Mouse (Mus musculus): ENCODE results near the gene Nans.

DNA sequence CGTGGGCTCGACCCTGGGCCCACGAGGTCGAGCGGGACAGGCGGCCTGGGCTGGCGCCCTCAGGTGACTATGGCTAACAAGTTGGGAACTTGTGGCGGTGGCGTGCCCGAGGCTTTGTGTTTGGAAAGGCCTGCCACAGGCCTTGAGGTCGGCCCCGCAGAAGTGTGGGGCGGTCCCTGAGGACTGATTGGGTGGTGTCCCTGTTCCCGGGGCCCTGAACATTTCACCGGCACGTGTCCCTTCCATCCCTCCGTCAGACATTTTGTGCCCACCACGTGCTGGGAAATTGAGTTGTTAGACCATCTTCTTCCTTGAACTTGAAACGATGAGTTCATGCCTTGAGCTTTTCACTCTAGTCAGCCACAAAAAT is 36.6 kb upstream of the Nans start:
- TF ChIP-seq CTCF (IDR thresholded peaks at IDR 0.05; ENCODE audit: low read depth) (no peak), EP300 (optimal IDR thresholded peaks at IDR 0.05) (no peak)
